Mouse (Mus musculus) intestine, embryonic 16.5 days (tissue): ENCODE measurements around the gene Fbxo2. TPM values are rescaled to one million over a fixed set of nuclear protein-coding genes. Genes with fewer than 3 reads are reported as not detected.

Source experiments
- ATAC-seq: fragments of 200-750 bp; cut with Nextera tagmentation; 2 replicates; pipeline ENCODE4 v1.8.0; 2017; ENCODE audit warnings: moderate TSS enrichment, moderate library complexity
- H3K27ac ChIP-seq: fragments of 300-500 bp; sonication (generic); 2 replicates; pipeline ENCODE4 v1.5.1; 2014; ENCODE audit warnings: mild to moderate bottlenecking, low read length
- H3K27me3 ChIP-seq: fragments of 300-500 bp; sonication (generic); replicated peaks from 2 replicates; pipeline ENCODE4 v1.6.1; 2014; ENCODE audit warnings: low read length, control low read depth, mixed read lengths; ENCODE audit not compliant: control insufficient read depth, insufficient read depth
- H3K36me3 ChIP-seq: fragments of 300-500 bp; sonication (generic); 2 replicates; pipeline ENCODE4 v1.6.1; 2014; ENCODE audit warnings: low read length, control low read depth; ENCODE audit not compliant: control insufficient read depth, insufficient read depth
- H3K4me1 ChIP-seq: fragments of 300-500 bp; sonication (generic); 2 replicates; pipeline ENCODE4 v1.6.1; 2014; ENCODE audit warnings: low read length, control low read depth, mixed read lengths; ENCODE audit not compliant: control insufficient read depth, insufficient read depth
- H3K4me2 ChIP-seq: fragments of 300-500 bp; sonication (generic); 2 replicates; pipeline ENCODE4 v1.6.1; 2014; ENCODE audit warnings: low read depth, low read length, control low read depth
- H3K4me3 ChIP-seq: fragments of 300-500 bp; sonication (generic); 2 replicates; pipeline ENCODE4 v1.5.1; 2014; ENCODE audit warnings: mild to moderate bottlenecking, low read length
- H3K9ac ChIP-seq: fragments of 300-500 bp; sonication (generic); 2 replicates; pipeline ENCODE4 v1.6.1; 2014; ENCODE audit warnings: low read depth, low read length
- H3K9me3 ChIP-seq: fragments of 300-500 bp; sonication (generic); 2 replicates; pipeline ENCODE4 v1.6.1; 2016; ENCODE audit warnings: low read length, control low read depth; ENCODE audit not compliant: control insufficient read depth
- whole genome bisulfite sequencing: fragments of 180-500 bp; shearing (Covaris S2); extraction: QIAGEN DNeasy Blood & Tissue Kit; methylation state at CpG from one replicate; pipeline ENCODE4 v1.1.7; 2014; 5-methylcytosine and 5-hydroxymethylcytosine counted together
- polyA plus RNA-seq: library from polyadenylated mRNA; unstranded; fragments of >200 nt; fragmentation: Nextera tagmentation; extraction: Ambion mirVana; gene quantifications from 2 replicates; pipeline ENCODE4 v1.2.1, GENCODE M21; 2015

Fbxo2 gene
- polyA plus RNA-seq, 1 experiment from 2014 or later: 0.64 TPM

- peak overlapping the region; percentile 84; the same call in 1 of the 2 replicates for H3K27ac ChIP-seq
- H3K27me3 ChIP-seq: no peaks in the 10 kb centered on the region
- no peaks in the 10 kb centered on the region for H3K4me1 ChIP-seq
- H3K9me3 ChIP-seq: no peaks in the 10 kb centered on the region
- no peaks in the 10 kb centered on the region for H3K36me3 ChIP-seq
- H3K4me3 ChIP-seq: peak overlapping the region; percentile 76
- peak; percentile 30 for ATAC-seq
- peak overlapping the region; percentile 80 for H3K4me2 ChIP-seq
- under 1% methylated on average over 12 of the region's 12 CpGs for WGBS
- peak overlapping the region; percentile 70 for H3K9ac ChIP-seq
Measured at GRCm38 (mm10) chr4:148139767-148140097, 20.7 kb upstream of the Fbxo2 start.

DNA sequence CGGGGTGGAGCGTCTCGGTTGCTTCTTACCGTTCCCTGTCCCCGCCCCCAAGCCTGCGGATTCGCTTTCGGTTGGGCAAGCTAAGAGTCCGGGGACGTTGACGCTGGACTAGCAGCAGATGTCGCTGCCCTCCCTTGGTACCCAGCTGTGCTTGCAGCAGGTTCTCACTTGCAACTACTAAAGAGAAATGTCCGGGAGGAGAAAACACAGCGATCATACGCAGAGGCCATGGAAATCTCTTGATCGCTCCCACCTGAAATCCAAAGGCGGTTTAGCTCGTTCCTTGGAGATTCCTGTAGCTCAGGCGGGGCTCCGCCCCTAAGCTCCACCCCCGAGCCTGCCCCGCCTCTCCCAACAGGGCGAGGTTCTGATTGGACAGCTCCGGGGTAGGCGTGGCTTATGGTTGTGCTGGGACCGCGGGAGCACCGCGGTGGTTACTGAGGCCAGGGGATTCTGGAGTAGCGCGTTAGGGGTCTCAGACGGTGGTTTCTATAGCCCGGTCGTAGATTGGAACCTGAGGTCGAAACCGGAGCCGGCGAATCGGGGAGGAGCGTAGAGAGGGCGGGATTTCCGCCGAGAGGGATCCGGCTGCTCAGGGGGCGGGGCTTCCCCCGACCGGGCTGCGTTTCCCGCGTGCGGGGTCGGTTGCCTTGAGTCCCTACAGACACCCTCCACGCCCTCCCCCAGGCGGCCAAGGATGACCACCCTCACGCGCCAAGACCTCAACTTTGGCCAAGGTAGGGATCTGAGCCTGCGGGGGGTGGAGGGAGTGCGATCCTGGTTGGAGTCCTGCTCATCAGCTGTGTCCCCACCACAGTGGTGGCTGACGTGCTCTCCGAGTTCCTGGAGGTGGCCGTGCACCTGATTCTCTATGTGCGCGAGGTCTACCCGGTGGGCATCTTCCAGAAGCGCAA is 20.1 kb upstream of the Fbxo2 start:
- Histone ChIP-seq H3K27ac (peak overlapping the region; percentile 84), H3K36me3 (no peaks in the 10 kb centered on the region), H3K9ac (peak overlapping the region; percentile 70), H3K9me3 (no peaks in the 10 kb centered on the region), H3K4me3 (peak overlapping the region; percentile 76), H3K4me1 (no peaks in the 10 kb centered on the region), H3K27me3 (no peaks in the 10 kb centered on the region), H3K4me2 (peak overlapping the region; percentile 80)
- ATAC-seq: peak; percentile 97
- WGBS: under 1% methylated on average over 60 of the region's 65 CpGs

- no peaks in the 10 kb centered on the region for H3K27me3 ChIP-seq
- H3K9me3 ChIP-seq: no peaks in the 10 kb centered on the region
- no peaks in the 10 kb centered on the region for H3K36me3 ChIP-seq
- H3K4me3 ChIP-seq: no peak overlapping the region
- H3K4me1 ChIP-seq: no peaks in the 10 kb centered on the region
- no peak overlapping the region for H3K9ac ChIP-seq
- H3K27ac ChIP-seq: no peak overlapping the region
- H3K4me2 ChIP-seq: no peak overlapping the region
- ATAC-seq: no peak
- 85% methylated on average over 5 of the region's 5 CpGs for WGBS
Measured at GRCm38 (mm10) chr4:148143721-148144120, 16.7 kb upstream of the Fbxo2 start.

- H3K4me2 ChIP-seq: no peak overlapping the region
- no peaks in the 10 kb centered on the region for H3K9me3 ChIP-seq
- H3K4me1 ChIP-seq: peaks cover 4% of the 10 kb centered on the region; the same call in 1 of the 2 replicates
- H3K27ac ChIP-seq: no peak overlapping the region
- ATAC-seq: no peak
- 86% methylated on average over 2 of the region's 2 CpGs for WGBS
- H3K9ac ChIP-seq: no peak overlapping the region
- no peaks in the 10 kb centered on the region for H3K27me3 ChIP-seq
- no peak overlapping the region for H3K4me3 ChIP-seq
- H3K36me3 ChIP-seq: no peaks in the 10 kb centered on the region
Measured at GRCm38 (mm10) chr4:148147714-148148113, 12.7 kb upstream of the Fbxo2 start.

DNA sequence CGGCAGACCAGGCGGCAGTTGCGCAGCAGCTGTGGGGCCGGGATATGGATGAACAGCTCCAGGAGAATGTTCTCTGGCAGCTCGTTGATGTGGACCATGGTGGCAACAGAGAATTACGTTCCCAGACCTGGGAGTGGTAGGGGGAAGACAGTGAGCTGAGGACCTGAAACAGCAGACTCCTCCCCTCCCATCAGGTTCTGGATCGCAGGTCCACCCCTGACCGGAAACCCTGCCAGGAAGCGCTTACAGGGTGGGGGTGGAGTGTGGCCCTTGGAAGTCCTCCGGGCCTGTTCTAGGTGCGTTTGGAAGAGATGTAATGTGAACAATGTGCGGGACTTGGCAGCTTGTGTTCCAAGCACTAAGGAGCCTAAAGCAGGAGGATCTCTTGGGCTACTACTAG is 10.9 kb upstream of the Fbxo2 start:
- ATAC-seq: no peak
- Histone ChIP-seq H3K36me3 (peaks cover 3% of the 10 kb centered on the region; the same call in 1 of the 2 replicates), H3K4me3 (no peak overlapping the region), H3K9me3 (no peaks in the 10 kb centered on the region), H3K4me1 (peaks cover 4% of the 10 kb centered on the region; the same call in 1 of the 2 replicates), H3K9ac (no peak overlapping the region), H3K27ac (no peak overlapping the region), H3K4me2 (no peak overlapping the region), H3K27me3 (no peaks in the 10 kb centered on the region)
- 59% methylated on average over 12 of the region's 12 CpGs for WGBS

DNA sequence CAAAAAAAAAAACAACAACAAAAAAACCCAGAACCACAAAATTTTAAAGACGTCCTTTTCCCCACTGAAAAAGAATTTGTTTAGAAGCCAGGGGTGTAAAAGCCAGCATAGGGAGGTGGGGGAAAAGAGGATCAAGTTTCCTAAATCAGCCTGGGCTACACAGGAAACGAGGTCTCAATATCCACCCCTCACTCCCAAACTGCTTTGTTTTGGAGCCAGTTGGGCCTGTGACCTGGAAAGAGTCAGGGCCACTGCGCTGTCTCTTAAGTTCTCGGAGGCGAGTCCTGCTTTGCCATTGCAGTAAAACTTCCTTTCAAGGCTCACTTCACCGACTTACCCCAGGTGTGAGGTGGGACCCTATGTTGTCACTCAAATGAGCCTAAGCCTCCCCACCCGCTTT is 10.2 kb upstream of the Fbxo2 start:
- Histone ChIP-seq H3K4me2 (no peak overlapping the region), H3K9ac (no peak overlapping the region), H3K36me3 (peaks cover 3% of the 10 kb centered on the region; the same call in 1 of the 2 replicates), H3K9me3 (no peaks in the 10 kb centered on the region), H3K4me1 (peaks cover 4% of the 10 kb centered on the region; the same call in 1 of the 2 replicates), H3K27ac (no peak overlapping the region), H3K27me3 (no peaks in the 10 kb centered on the region), H3K4me3 (no peak overlapping the region)
- WGBS: 60% methylated on average over 7 of the region's 7 CpGs
- no peak for ATAC-seq

DNA sequence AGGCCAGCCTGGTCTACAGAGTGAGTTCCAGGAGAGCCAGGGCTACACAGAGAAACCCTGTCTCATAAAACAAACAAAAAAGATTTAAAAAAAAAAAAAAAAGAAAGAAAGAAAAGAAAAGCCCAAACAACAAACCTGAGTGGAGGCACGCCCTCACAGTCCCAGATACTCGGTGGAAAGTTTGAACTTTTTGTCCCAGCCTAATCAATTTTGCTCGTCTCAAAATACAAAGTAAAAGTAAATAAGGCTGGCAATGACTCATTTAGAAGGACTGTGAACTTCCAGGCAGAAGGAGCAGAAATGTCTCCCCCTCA is 9.5 kb upstream of the Fbxo2 start:
- H3K4me1 ChIP-seq: peaks cover 4% of the 10 kb centered on the region; the same call in 1 of the 2 replicates
- H3K4me3 ChIP-seq: peak overlapping the region; percentile 75
- H3K36me3 ChIP-seq: peaks cover 3% of the 10 kb centered on the region; the same call in 1 of the 2 replicates
- peak overlapping the region; percentile 95 for H3K4me2 ChIP-seq
- no peak for ATAC-seq
- peak overlapping the region; percentile 85; the same call in 1 of the 2 replicates for H3K27ac ChIP-seq
- 27% methylated on average over 3 of the region's 3 CpGs for WGBS
- H3K9ac ChIP-seq: peak overlapping the region; percentile 83
- no peaks in the 10 kb centered on the region for H3K9me3 ChIP-seq
- H3K27me3 ChIP-seq: no peaks in the 10 kb centered on the region

GRCm38 (mm10) chr4:148151267-148152168 is 8.9 kb upstream of the Fbxo2 start, which contains the start of gene Fbxo6:
Gene Fbxo6, minus strand, starts transcription at chr4:148152140.
- Histone ChIP-seq H3K36me3 (peaks cover 3% of the 10 kb centered on the region; the same call in 1 of the 2 replicates), H3K27ac (peak within 1 kb of the TSS; percentile 85), H3K27me3 (no peaks in the 10 kb centered on the region), H3K9ac (peak within 1 kb of the TSS; percentile 83), H3K4me3 (peak within 1 kb of the TSS; percentile 75), H3K9me3 (no peaks in the 10 kb centered on the region), H3K4me1 (peaks cover 4% of the 10 kb centered on the region; the same call in 1 of the 2 replicates), H3K4me2 (peak within 1 kb of the TSS; percentile 95)
- WGBS: 1% methylated on average over 58 of the region's 67 CpGs
- ATAC-seq: peak; percentile 91

DNA sequence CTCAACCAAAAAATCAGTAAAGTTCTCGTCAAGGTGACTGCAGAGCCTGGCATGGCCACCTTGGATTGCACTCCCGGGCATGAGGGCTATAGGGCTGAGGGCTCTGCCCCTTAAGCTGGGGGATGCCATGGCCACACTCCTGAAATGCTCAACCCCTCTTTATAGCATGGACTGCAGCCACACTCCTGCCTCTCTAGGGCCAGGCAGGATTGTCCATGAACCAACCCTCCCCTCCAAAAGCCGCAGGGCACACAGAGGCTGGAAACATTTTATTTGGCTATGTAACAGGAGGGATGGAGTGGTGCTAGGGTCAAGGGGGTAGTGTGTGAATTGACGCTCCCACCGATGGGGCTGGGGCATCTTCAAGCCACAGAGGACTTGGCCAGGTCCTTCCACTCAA is 7.9 kb upstream of the Fbxo2 start:
- Histone ChIP-seq H3K36me3 (peaks cover 3% of the 10 kb centered on the region; the same call in 1 of the 2 replicates), H3K27me3 (no peaks in the 10 kb centered on the region), H3K4me2 (no peak overlapping the region), H3K9me3 (no peaks in the 10 kb centered on the region), H3K4me1 (peaks cover 4% of the 10 kb centered on the region; the same call in 1 of the 2 replicates), H3K27ac (no peak overlapping the region), H3K9ac (no peak overlapping the region), H3K4me3 (no peak overlapping the region)
- ATAC-seq: no peak
- 78% methylated on average over 5 of the region's 5 CpGs for WGBS
